Mouse (Mus musculus) forebrain, embryonic 13.5 days (tissue): ENCODE results near the gene 2210017I01Rik. TPM values are rescaled to one million over a fixed set of nuclear protein-coding genes. Genes with fewer than 3 reads are reported as not detected.

Source experiments
- ATAC-seq: fragments of 200-750 bp; cut with Nextera tagmentation; 2 replicates; pipeline ENCODE4 v1.8.0; 2017
- H3K27ac ChIP-seq: fragments of 300-500 bp; sonication (generic); 2 replicates; pipeline ENCODE4 v1.5.1; 2015; ENCODE audit warnings: inconsistent platforms, mild to moderate bottlenecking, moderate library complexity
- H3K27me3 ChIP-seq: fragments of 300-500 bp; sonication (generic); 2 replicates; pipeline ENCODE4 v1.6.1; 2015; ENCODE audit warnings: mild to moderate bottlenecking, inconsistent platforms
- H3K36me3 ChIP-seq: fragments of 300-500 bp; sonication (generic); 2 replicates; pipeline ENCODE4 v1.6.1; 2015; ENCODE audit warnings: mild to moderate bottlenecking, inconsistent platforms; ENCODE audit not compliant: poor library complexity, severe bottlenecking
- H3K4me1 ChIP-seq: fragments of 300-500 bp; sonication (generic); 2 replicates; pipeline ENCODE4 v1.6.1; 2015; ENCODE audit warnings: inconsistent platforms
- H3K4me2 ChIP-seq: fragments of 300-500 bp; sonication (generic); 2 replicates; pipeline ENCODE4 v1.6.1; 2015; ENCODE audit warnings: inconsistent platforms, mild to moderate bottlenecking, moderate library complexity
- H3K4me3 ChIP-seq: fragments of 300-500 bp; sonication (generic); 2 replicates; pipeline ENCODE4 v1.5.1; 2015; ENCODE audit warnings: mild to moderate bottlenecking, inconsistent platforms
- H3K9ac ChIP-seq: fragments of 300-500 bp; sonication (generic); 2 replicates; pipeline ENCODE4 v1.6.1; 2015; ENCODE audit warnings: mild to moderate bottlenecking, inconsistent platforms
- H3K9me3 ChIP-seq: fragments of 300-500 bp; sonication (generic); replicated peaks from 2 replicates; pipeline ENCODE4 v1.6.1; 2016; ENCODE audit warnings: inconsistent platforms
- WGBS: fragments of 180-500 bp; shearing (Covaris S2); methylation state at CpG from one replicate; pipeline ENCODE4 v1.1.7; 2015; 5-methylcytosine and 5-hydroxymethylcytosine counted together
- polyA plus RNA-seq: library from polyadenylated mRNA; unstranded; fragments of >200 nt; fragmentation: Nextera tagmentation; extraction: Ambion mirVana; gene quantifications from 2 replicates; pipeline ENCODE4 v1.2.1, GENCODE M21; 2015

2210017I01Rik gene
- polyA plus RNA-seq, 1 experiment from 2014 or later, result not detected

DNA sequence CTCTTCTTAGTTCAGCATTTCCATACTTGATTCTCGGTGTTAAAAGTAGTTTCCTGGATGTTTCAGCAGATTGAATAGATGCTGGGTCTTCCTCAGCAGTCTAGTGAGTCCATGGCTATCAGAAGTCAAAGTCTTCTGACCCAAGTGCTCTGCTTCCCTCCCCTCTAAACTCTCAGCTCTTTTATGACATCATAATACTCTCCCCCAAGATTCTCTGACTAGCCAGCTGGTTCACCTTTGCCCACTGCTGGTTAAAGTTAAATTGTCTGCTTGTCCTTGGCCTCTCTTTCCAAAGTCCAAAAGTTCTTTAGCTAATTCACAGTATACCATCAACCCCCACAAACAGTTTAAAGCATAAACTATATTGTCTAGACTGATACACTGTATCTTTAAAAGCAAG is 18.4 kb downstream of the 2210017I01Rik start, which contains the start of gene Smcp:
Gene Smcp (minus strand): TSS at position 140 of the 400 bp plus-strand sequence.
- Histone ChIP-seq H3K36me3 (no peaks in the 10 kb centered on the region), H3K27ac (no peak within 1 kb of the TSS), H3K9me3 (no peaks in the 10 kb centered on the region), H3K9ac (no peak within 1 kb of the TSS), H3K27me3 (no peaks in the 10 kb centered on the region), H3K4me3 (no peak within 1 kb of the TSS), H3K4me2 (no peak within 1 kb of the TSS), H3K4me1 (no peaks in the 10 kb centered on the region)
- no peak for ATAC-seq
- WGBS, result 77% methylated on average over 1 of the region's 1 CpGs

DNA sequence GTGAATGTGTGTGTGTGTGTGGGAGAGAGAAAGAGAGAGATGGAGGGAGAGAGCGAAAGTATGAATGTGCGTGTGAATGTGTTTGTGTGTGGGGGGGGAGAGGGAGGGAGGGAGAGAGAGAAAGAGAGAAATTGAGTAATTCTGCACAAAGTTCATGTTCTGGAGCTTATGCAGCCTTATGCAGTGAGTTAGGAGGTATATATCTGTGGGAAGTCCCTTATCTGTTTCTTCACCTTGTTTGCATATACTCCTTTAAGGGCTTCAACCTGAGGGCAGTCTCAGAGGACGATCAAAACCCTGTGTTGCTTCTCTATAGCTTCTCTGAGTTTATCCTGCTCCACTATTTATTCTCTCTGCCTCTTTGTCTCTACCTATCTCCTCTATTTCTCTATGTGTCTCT is 20.1 kb downstream of the 2210017I01Rik start:
- no peak overlapping the region for H3K27ac ChIP-seq
- H3K36me3 ChIP-seq, result no peaks in the 10 kb centered on the region
- H3K27me3 ChIP-seq, result no peaks in the 10 kb centered on the region
- H3K9me3 ChIP-seq, result no peaks in the 10 kb centered on the region
- no peaks in the 10 kb centered on the region for H3K4me1 ChIP-seq
- no peak for ATAC-seq
- no peak overlapping the region for H3K9ac ChIP-seq
- H3K4me2 ChIP-seq, result no peak overlapping the region
- WGBS, result 88% methylated on average over 3 of the region's 3 CpGs
- H3K4me3 ChIP-seq, result no peak overlapping the region

DNA sequence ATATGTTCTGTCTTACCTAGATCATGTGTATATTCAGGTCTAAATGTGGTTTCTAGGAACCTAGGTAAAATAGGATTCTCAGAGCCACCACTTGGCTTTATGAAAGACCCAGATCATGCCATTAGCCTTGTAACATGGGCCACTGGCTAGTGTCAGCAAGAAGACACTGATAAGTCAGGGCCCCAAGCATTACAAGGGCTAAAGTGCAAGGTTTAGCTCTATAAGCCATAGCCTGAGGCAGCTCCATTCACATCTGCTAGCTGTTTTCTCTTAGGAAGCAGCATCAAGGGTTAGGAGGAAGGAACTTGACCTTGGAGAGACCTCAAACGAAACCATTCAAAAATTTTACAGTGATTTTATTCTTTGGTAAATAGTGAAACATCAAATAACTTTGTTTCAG is 22.2 kb downstream of the 2210017I01Rik start:
- Histone ChIP-seq H3K27ac (no peak overlapping the region), H3K9me3 (no peaks in the 10 kb centered on the region), H3K4me2 (no peak overlapping the region), H3K4me3 (no peak overlapping the region), H3K36me3 (no peaks in the 10 kb centered on the region), H3K4me1 (no peaks in the 10 kb centered on the region), H3K9ac (no peak overlapping the region), H3K27me3 (no peaks in the 10 kb centered on the region)
- ATAC-seq, result no peak
- WGBS, result 81% methylated on average over 1 of the region's 1 CpGs

DNA sequence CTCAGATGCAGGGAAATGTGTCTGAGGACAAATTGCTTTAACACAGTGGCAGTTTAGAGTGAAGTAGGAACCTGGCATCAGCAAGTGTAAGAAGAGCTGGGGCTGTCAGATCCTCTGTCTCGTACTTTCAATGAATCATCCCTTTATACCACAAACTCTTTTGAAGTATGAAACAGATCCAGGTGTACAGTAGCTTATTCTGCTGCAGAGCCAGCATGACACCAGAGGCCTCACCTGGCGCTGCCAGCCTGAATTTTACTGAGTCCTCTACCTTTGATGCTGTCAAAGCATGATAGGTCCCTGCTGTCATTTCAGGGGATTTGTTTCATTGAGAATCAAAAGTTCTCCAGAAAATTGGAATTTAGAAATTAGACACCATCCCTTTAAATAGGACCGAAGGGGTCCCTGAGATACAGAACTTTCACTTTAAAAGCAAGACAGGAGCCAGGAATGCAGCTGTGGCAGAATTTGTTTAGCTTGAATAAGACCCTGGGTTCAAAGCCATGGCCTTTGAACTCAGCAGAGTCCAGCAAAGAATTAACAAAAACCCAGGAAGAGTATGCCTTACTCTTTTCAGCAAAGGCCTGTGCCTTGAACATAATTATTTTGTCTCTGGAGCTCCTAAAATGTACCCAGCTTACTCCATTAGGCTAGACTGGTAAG is 24.0 kb downstream of the 2210017I01Rik start:
- H3K36me3 ChIP-seq, result no peaks in the 10 kb centered on the region
- WGBS, result 60% methylated on average over 3 of the region's 3 CpGs
- ATAC-seq, result no peak
- H3K27ac ChIP-seq, result no peak overlapping the region
- no peak overlapping the region for H3K4me3 ChIP-seq
- no peaks in the 10 kb centered on the region for H3K9me3 ChIP-seq
- H3K9ac ChIP-seq, result no peak overlapping the region
- no peaks in the 10 kb centered on the region for H3K4me1 ChIP-seq
- H3K27me3 ChIP-seq, result no peaks in the 10 kb centered on the region
- H3K4me2 ChIP-seq, result no peak overlapping the region

DNA sequence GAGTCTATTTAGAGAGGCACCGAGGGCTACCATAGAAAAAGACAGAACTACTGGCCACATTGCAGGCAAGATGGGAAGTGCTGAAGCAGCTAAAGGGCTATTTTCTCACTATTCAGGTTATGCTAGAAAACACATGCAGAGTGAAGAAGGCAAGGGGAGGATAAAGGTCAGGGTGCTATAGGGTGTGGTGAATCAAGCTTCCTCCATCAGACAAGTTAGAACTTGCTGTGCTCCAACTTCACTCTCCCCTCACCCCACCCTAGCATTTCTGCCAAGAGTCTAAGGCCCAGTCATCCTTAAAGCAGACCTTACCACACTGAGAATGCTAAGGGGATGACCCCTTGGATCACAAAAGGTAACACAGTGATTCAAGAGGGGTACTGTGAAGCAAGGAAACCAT is 27.8 kb downstream of the 2210017I01Rik start:
- H3K9ac ChIP-seq, result no peak overlapping the region
- H3K4me3 ChIP-seq, result no peak overlapping the region
- no peaks in the 10 kb centered on the region for H3K4me1 ChIP-seq
- H3K4me2 ChIP-seq, result no peak overlapping the region
- no peaks in the 10 kb centered on the region for H3K36me3 ChIP-seq
- no peaks in the 10 kb centered on the region for H3K27me3 ChIP-seq
- no peak overlapping the region for H3K27ac ChIP-seq
- ATAC-seq, result no peak
- H3K9me3 ChIP-seq, result no peaks in the 10 kb centered on the region
- WGBS, result 60% methylated on average over 1 of the region's 1 CpGs

DNA sequence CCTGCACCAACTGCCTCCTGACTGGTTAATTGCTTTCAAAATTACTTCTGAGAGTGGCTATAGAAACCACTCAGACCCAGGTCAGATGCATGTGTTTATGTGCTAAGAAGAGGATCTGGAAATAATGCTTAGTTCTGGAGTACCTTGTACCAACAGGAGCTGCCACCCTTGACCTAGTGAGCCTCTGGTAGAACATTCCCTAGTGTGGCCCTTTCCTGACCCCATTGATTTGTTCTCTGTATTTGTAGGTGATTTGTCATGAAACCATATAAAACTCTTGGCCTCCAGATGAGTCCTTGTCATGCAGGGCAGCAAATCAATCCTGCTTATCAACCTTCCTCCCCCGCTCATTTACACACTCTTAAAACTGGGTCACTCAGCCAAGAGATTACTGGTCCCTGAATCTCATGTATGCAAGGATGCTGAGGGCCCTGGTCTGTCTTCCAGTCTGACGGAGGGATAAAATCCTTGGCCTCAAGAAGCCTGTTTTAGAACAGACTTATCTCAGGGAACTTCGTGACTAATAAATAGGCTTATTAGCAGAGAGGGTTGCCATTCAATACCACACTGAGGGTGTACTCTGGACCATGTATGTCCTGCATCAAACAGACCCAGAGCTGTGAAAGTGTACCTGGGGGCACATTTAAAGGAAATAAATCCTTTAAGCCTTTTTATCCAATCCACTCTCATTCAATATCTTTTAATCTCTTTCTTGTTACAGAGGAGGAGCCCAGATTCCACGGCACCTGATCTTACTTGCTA is 28.5 kb downstream of the 2210017I01Rik start:
- Histone ChIP-seq H3K9me3 (no peaks in the 10 kb centered on the region), H3K4me3 (no peak overlapping the region), H3K27ac (no peak overlapping the region), H3K4me2 (no peak overlapping the region), H3K4me1 (no peaks in the 10 kb centered on the region), H3K27me3 (no peaks in the 10 kb centered on the region), H3K36me3 (no peaks in the 10 kb centered on the region), H3K9ac (no peak overlapping the region)
- ATAC-seq, result no peak
- 67% methylated on average over 4 of the region's 4 CpGs for WGBS

DNA sequence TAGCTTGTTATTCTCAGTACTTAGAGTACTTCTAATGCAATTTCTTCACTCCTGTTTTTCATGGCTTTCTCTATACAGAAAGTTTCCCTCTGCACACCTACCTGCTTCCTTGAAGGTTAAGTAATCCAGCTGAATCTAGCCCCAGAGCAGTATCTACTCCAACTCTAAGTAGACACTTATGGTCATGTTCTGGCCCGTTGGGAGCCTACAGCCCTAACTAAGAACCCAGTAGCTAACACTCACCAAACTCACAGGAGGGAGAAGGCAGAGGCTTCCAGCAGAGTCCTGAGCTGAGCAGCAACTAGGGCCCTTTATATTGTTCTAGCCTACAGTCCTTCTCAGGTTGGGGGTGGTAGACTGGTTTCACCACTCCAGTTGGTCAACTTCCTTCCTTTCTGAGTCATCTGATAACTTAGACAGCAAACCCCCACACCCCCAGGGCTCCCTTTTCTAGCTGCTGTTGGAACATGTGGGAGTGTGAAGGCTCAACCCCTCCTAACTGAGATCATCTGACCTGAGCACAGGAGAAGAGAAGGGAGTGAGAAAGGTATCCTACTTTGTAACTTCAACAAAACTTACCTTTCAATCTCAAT is 33.7 kb downstream of the 2210017I01Rik start, which contains the start of gene Ivl:
Gene Ivl (minus strand): TSS at position 287 of the 593 bp plus-strand sequence.
- Histone ChIP-seq H3K4me2 (no peak within 1 kb of the TSS), H3K27ac (no peak within 1 kb of the TSS), H3K36me3 (no peaks in the 10 kb centered on the region), H3K4me3 (no peak within 1 kb of the TSS), H3K4me1 (no peaks in the 10 kb centered on the region), H3K27me3 (no peaks in the 10 kb centered on the region), H3K9me3 (no peaks in the 10 kb centered on the region), H3K9ac (no peak within 1 kb of the TSS)
- ATAC-seq, result no peak
- 86% methylated on average over 1 of the region's 1 CpGs for WGBS

DNA sequence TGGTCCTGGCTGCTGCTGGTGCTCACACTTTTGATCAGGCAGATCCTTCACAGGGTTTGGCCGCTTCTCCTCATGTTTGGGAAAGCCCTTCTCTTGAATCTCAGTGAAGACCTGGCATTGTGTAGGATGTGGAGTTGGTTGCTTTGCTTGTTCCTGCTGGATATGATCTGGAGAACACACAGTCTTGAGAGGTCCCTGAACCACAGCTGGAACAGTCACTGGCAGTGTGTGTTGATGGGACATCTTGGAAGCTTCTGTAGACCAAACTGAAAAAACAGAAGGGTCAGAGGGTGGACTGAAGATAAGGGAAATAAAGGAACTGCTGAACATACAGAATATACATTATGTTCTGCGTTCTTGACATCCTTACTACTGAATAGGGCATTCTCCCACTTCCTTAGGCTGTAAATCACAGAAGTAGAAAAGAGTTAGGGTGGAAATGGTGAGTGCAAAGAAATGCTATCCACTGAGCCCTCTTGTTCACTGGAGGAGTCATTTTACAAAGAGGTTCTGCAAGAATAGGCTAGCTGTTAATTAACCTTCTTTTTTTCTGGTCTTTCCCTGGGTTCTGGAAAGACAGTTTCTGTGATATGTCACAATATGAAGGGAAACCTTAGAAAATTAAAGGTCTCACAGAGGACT is 34.7 kb downstream of the 2210017I01Rik start:
- Histone ChIP-seq H3K9ac (no peak overlapping the region), H3K4me2 (no peak overlapping the region), H3K4me3 (no peak overlapping the region), H3K36me3 (no peaks in the 10 kb centered on the region), H3K27ac (no peak overlapping the region), H3K9me3 (no peaks in the 10 kb centered on the region), H3K4me1 (no peaks in the 10 kb centered on the region), H3K27me3 (no peaks in the 10 kb centered on the region)
- no peak for ATAC-seq
- 64% methylated on average over 2 of the region's 2 CpGs for WGBS

DNA sequence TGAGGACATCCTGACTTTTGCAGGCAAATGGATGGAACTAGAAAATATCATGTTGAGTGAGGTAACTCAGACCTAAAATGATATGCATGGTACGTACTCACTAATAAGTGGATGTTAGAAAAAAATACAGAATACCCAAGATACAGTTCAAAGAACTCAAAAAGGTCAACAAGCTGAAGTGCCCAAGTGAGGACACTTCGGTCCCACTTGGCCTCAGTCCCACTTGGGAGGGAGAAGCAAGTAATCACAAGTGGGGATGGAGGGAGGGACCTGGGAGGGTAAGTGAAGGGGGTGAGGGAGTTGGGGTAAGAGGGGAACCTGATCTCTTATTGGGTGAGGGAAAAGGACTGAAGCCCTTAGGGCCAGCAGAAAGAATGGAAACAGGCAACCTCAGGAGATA is 38.5 kb downstream of the 2210017I01Rik start:
- no peak overlapping the region for H3K4me3 ChIP-seq
- H3K4me1 ChIP-seq, result no peaks in the 10 kb centered on the region
- H3K36me3 ChIP-seq, result no peaks in the 10 kb centered on the region
- no peak overlapping the region for H3K27ac ChIP-seq
- no peak overlapping the region for H3K4me2 ChIP-seq
- H3K9me3 ChIP-seq, result no peaks in the 10 kb centered on the region
- no peak overlapping the region for H3K9ac ChIP-seq
- no peaks in the 10 kb centered on the region for H3K27me3 ChIP-seq
- WGBS, result 89% methylated on average over 2 of the region's 2 CpGs
- no peak for ATAC-seq

DNA sequence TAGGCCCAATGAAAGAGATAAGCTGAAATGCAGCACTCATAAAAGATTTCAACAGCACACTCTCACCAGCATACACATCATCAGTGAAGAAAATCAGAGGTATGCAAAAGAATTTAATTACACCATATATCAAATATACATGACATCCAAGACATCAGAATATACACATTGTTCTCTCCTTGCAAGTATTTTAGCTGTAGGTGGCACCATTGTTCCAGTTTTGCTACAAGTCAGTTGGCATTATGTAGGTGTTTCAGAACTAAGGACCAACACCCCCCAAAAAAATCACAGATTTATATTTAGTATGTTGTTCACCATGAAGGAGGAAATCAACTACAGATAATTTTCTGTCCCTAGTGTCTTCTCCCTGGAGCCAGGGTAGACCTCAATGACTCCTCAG is 41.9 kb downstream of the 2210017I01Rik start:
- Histone ChIP-seq H3K4me2 (no peak overlapping the region), H3K36me3 (no peaks in the 10 kb centered on the region), H3K4me3 (no peak overlapping the region), H3K27me3 (no peaks in the 10 kb centered on the region), H3K27ac (no peak overlapping the region), H3K9ac (no peak overlapping the region), H3K4me1 (no peaks in the 10 kb centered on the region), H3K9me3 (no peaks in the 10 kb centered on the region)
- no peak for ATAC-seq
